Mouse (Mus musculus) small intestine, adult 2 months (tissue): ENCODE results near the gene Gabarapl2. TPM values are rescaled to one million over a fixed set of nuclear protein-coding genes. Genes with fewer than 3 reads are reported as not detected.

Experiments
- H3K27ac ChIP-seq: fragments of 200-500 bp; 2 replicates; pipeline ENCODE4 v1.5.1; 2012; ENCODE audit warnings: low read depth, low read length, control low read depth, inconsistent platforms; ENCODE audit not compliant: insufficient read depth
- H3K27me3 ChIP-seq: fragments of 200-500 bp; 2 replicates; pipeline ENCODE4 v1.6.1; 2012; ENCODE audit warnings: mild to moderate bottlenecking, moderate library complexity, low read length, inconsistent platforms; ENCODE audit not compliant: control insufficient read depth, insufficient read depth
- H3K36me3 ChIP-seq: fragments of 200-500 bp; 2 replicates; pipeline ENCODE4 v1.6.1; 2012; ENCODE audit warnings: mild to moderate bottlenecking, low read length, control low read depth, inconsistent platforms; ENCODE audit not compliant: control insufficient read depth, insufficient read depth
- H3K4me1 ChIP-seq: fragments of 200-500 bp; 2 replicates; pipeline ENCODE4 v1.6.1; 2012; ENCODE audit warnings: low read length, inconsistent platforms, mixed read lengths; ENCODE audit not compliant: control insufficient read depth, insufficient read depth, insufficient read length
- H3K4me3 ChIP-seq: fragments of 200-500 bp; 2 replicates; pipeline ENCODE4 v1.5.1; 2012; ENCODE audit warnings: low read depth, mild to moderate bottlenecking, control low read depth, inconsistent platforms, low read length, moderate library complexity
- CTCF ChIP-seq: fragments of 200-500 bp; IDR thresholded peaks from 2 replicates; pipeline ENCODE4 v1.5.1; 2012; ENCODE audit warnings: low read depth, mild to moderate bottlenecking, control low read depth, inconsistent platforms, low read length, moderate library complexity, mixed read lengths; ENCODE audit not compliant: insufficient replicate concordance, insufficient read length; ENCODE audit errors: extremely low read depth
- POLR2A ChIP-seq: fragments of 200-500 bp; IDR thresholded peaks from 2 replicates; pipeline ENCODE4 v1.6.1; 2012; ENCODE audit warnings: low read depth, mild to moderate bottlenecking, control low read depth, inconsistent platforms, low read length, moderate library complexity
- WGBS: fragments of 180-500 bp; shearing (Covaris S2); methylation state at CpG from one replicate; pipeline ENCODE4 v1.1.7; 2018; 5-methylcytosine and 5-hydroxymethylcytosine counted together
- polyA plus RNA-seq: library from polyadenylated mRNA; depleted of rRNA; stranded (reverse); fragments of >200 nt; gene quantifications from 2 replicates; pipeline ENCODE4 v1.2.3, GENCODE M21; 2012

The Gabarapl2 gene
- polyA plus RNA-seq, 1 experiment = 14.1 TPM

DNA sequence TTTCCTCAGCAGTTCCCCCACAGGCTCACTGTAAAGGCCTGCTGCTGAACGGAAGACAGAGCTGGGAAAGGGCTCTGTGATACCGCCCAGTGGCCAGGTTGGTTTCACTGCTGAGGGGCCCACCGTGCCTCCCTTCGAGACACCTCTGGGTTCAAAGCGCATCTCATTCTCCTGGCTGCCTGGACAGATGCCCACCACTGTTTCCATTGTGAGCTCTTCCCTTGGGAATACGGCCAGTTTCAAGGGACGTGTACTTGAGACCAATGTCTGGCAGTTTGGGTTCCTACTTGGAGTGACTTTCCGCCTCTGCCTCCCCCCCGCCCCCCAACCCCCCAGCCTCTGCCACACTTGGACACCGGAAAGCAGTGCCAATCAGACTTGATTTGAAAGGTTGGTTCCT, 22.6 kb downstream of the Gabarapl2 start:
- 83% methylated on average over 10 of the region's 10 CpGs for WGBS
- no peak overlapping the region for H3K27ac ChIP-seq
- TF ChIP-seq POLR2A (no peak), CTCF (no peak)

GRCm38 (mm10) chr8:111963546-111963945, 23.0 kb downstream of the Gabarapl2 start:
- H3K27ac ChIP-seq = no peak overlapping the region
- H3K4me3 ChIP-seq = no peak overlapping the region
- TF ChIP-seq CTCF = no peak
- TF ChIP-seq POLR2A = no peak
- H3K4me1 ChIP-seq = no peaks in the 10 kb centered on the region
- H3K36me3 ChIP-seq = no peaks in the 10 kb centered on the region; the same call in 1 of the 2 replicates
- WGBS = 92% methylated on average over 4 of the region's 4 CpGs
- no peaks in the 10 kb centered on the region for H3K27me3 ChIP-seq

More for the DNA sequence above, 22.6 kb downstream of the Gabarapl2 start:
- Histone ChIP-seq H3K4me1 (no peaks in the 10 kb centered on the region), H3K27me3 (no peaks in the 10 kb centered on the region), H3K4me3 (no peak overlapping the region), H3K36me3 (no peaks in the 10 kb centered on the region; the same call in 1 of the 2 replicates)

- TF ChIP-seq CTCF = no peak
- no peak for TF ChIP-seq POLR2A
- Histone ChIP-seq H3K27me3 (no peaks in the 10 kb centered on the region), H3K27ac (no peak overlapping the region), H3K4me3 (no peak overlapping the region), H3K4me1 (no peaks in the 10 kb centered on the region), H3K36me3 (no peaks in the 10 kb centered on the region; the same call in 1 of the 2 replicates)
- WGBS = 61% methylated on average over 5 of the region's 5 CpGs
These were observed 23.8 kb downstream of the Gabarapl2 start for GRCm38 (mm10) chr8:111964351-111964750.

- Histone ChIP-seq H3K36me3 (no peaks in the 10 kb centered on the region; the same call in 1 of the 2 replicates), H3K27ac (no peak overlapping the region), H3K4me1 (no peaks in the 10 kb centered on the region), H3K27me3 (no peaks in the 10 kb centered on the region), H3K4me3 (no peak overlapping the region)
- WGBS = 60% methylated on average over 7 of the region's 7 CpGs
- no peak for TF ChIP-seq POLR2A
- TF ChIP-seq CTCF = no peak
These were observed 24.5 kb downstream of the Gabarapl2 start for GRCm38 (mm10) chr8:111964849-111965561.

DNA sequence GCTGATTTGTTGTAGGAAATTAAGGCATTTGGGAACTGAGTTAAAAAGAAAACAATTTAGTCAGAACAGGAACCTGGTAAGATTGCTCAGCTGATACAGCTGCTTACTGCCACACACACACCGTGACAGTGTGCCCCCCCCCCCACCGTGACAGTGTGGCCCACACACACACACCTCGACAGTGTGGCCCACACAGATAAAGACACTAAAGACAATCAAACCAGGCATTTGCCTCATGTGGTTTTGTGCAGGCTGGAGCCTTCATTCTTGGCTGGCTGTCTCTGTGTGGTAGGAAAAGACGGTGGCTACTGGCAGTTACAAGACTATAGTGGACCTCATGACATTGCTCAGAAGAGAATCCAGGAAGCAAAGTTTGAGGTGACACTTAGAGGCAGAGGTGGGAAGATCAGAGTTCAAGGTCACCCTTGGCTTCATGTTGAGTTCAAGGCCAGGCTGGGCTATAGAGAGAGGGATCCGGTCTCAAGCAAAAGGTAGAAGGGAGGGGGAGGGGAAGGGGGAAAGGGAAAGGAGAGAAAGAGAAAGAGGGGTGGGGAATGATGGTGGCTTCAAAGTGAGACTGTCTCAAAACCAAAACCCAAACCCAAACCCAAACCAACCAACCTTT, 26.9 kb downstream of the Gabarapl2 start:
- no peak overlapping the region for H3K27ac ChIP-seq
- no peaks in the 10 kb centered on the region for H3K27me3 ChIP-seq
- no peaks in the 10 kb centered on the region; the same call in 1 of the 2 replicates for H3K36me3 ChIP-seq
- whole genome bisulfite sequencing = 79% methylated on average over 5 of the region's 5 CpGs
- TF ChIP-seq CTCF (no peak), POLR2A (no peak)
- H3K4me1 ChIP-seq = no peaks in the 10 kb centered on the region
- H3K4me3 ChIP-seq = no peak overlapping the region

DNA sequence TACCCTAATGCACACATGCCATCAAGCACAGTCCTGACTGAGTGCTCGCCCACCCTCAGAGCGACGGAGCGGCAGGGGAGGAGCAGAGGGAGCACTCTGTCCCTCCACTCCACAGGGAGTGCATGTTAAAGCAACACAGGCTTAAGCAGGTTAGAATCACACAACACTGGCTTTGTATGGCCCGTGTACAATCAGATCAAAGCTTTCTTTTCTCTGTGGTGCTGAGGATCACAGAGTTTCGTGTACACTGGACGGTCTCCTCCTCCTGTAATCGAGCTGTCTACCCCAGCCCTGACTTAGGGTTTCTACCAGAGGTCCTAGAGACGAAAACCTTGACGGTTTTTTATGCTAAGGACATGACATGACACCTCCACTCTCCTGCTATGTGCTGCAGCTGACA, 28.0 kb downstream of the Gabarapl2 start:
- no peaks in the 10 kb centered on the region; the same call in 1 of the 2 replicates for H3K36me3 ChIP-seq
- H3K4me1 ChIP-seq = no peaks in the 10 kb centered on the region
- 88% methylated on average over 10 of the region's 10 CpGs for WGBS
- TF ChIP-seq POLR2A (no peak), CTCF (no peak)
- no peak overlapping the region for H3K27ac ChIP-seq
- H3K27me3 ChIP-seq = no peaks in the 10 kb centered on the region
- H3K4me3 ChIP-seq = no peak overlapping the region

- no peak overlapping the region for H3K4me3 ChIP-seq
- H3K27ac ChIP-seq = no peak overlapping the region
- H3K4me1 ChIP-seq = no peaks in the 10 kb centered on the region
- 73% methylated on average over 5 of the region's 5 CpGs for WGBS
- no peaks in the 10 kb centered on the region; the same call in 1 of the 2 replicates for H3K36me3 ChIP-seq
- TF ChIP-seq POLR2A (no peak), CTCF (no peak)
- H3K27me3 ChIP-seq = no peaks in the 10 kb centered on the region
These were observed 28.5 kb downstream of the Gabarapl2 start for GRCm38 (mm10) chr8:111968991-111969390.
